Mouse (Mus musculus) thymus, postnatal 14 days (tissue): Measurements from ENCODE around the gene Tmem119.
A peak's percentile ranks its signal among the peaks of the same experiment; 100 is the strongest.
"Not testable (repeated sequence)": the region's sequence is repeated elsewhere in the genome, so short reads cannot be mapped to it uniquely, and the experiment has no call there.

Source experiments
- DNase-seq: peaks from one replicate; pipeline ENCODE4 v3.0.0; 2021

Gene Tmem119

GRCm38 (mm10) chr5:113786985-113787384, 13.3 kb downstream of the Tmem119 start:
- peak; percentile 51 for DNase-seq

- DNase-seq: not testable (repeated sequence)
Observed at GRCm38 (mm10) chr5:113784104-113784503, 16.2 kb downstream of the Tmem119 start.

GRCm38 (mm10) chr5:113783581-113784001, 16.7 kb downstream of the Tmem119 start:
- no peak for DNase-seq

- no peak for DNase-seq
Observed at GRCm38 (mm10) chr5:113782624-113783023, 17.7 kb downstream of the Tmem119 start.

GRCm38 (mm10) chr5:113781875-113782274, 18.4 kb downstream of the Tmem119 start:
- no peak for DNase-seq

- DNase-seq: no peak
Observed at GRCm38 (mm10) chr5:113781254-113781653, 19.1 kb downstream of the Tmem119 start.

- no peak for DNase-seq
Observed at GRCm38 (mm10) chr5:113780763-113781162, 19.6 kb downstream of the Tmem119 start.

GRCm38 (mm10) chr5:113780082-113780752, 20.1 kb downstream of the Tmem119 start:
- DNase-seq: no peak

GRCm38 (mm10) chr5:113779569-113779968, 20.7 kb downstream of the Tmem119 start:
- no peak for DNase-seq

GRCm38 (mm10) chr5:113777728-113778127, 22.6 kb downstream of the Tmem119 start:
- peak; percentile 36 for DNase-seq

GRCm38 (mm10) chr5:113776896-113777226, 23.5 kb downstream of the Tmem119 start:
- no peak for DNase-seq

GRCm38 (mm10) chr5:113776128-113776895, 24.0 kb downstream of the Tmem119 start:
- DNase-seq: no peak

GRCm38 (mm10) chr5:113775585-113775984, 24.7 kb downstream of the Tmem119 start:
- no peak for DNase-seq

GRCm38 (mm10) chr5:113773664-113774063, 26.7 kb downstream of the Tmem119 start:
- DNase-seq: peak; percentile 94

- DNase-seq: no peak
Observed at GRCm38 (mm10) chr5:113772905-113773519, 27.3 kb downstream of the Tmem119 start.

GRCm38 (mm10) chr5:113772450-113772895, 27.8 kb downstream of the Tmem119 start, which contains the start of the genes Sart3 and Iscu:
Sart3 (minus strand) TSS chr5:113772510.
Iscu (plus strand) TSS chr5:113772748.
- DNase-seq: peak; percentile 97

- DNase-seq: peak; percentile 84
Observed at GRCm38 (mm10) chr5:113771213-113772162, 28.8 kb downstream of the Tmem119 start.

- DNase-seq: no peak
Observed at GRCm38 (mm10) chr5:113768806-113769205, 31.5 kb downstream of the Tmem119 start.

- no peak for DNase-seq
Observed at GRCm38 (mm10) chr5:113765641-113766526, 34.4 kb downstream of the Tmem119 start.

- no peak for DNase-seq
Observed at GRCm38 (mm10) chr5:113764426-113764825, 35.9 kb downstream of the Tmem119 start.

GRCm38 (mm10) chr5:113761585-113761984, 38.7 kb downstream of the Tmem119 start:
- no peak for DNase-seq
